ENCODE assay signal across 19 mouse cellular contexts in genomic region chr19:12541644-12542043, GRCm38 (mm10). TPM values are rescaled to one million over a fixed set of nuclear protein-coding genes. Genes with fewer than 3 reads are reported as not detected.
DNase-seq lines count a peak whose midpoint lies in the region; ATAC-seq and TF ChIP-seq lines count a peak whose summit lies in the region.
"Had no signal": no experiment of that assay in that cellular context is flagged by ENCODE, and none has a peak within 500 bp of the region (broad histone marks: within the 10 kb centered on the region; RNA-seq: fewer than 3 reads in every experiment).

No protein-coding gene starts in this region.

- peaks cover 3% of the 10 kb centered on the region for H3K9me3 ChIP-seq in CH12.LX (replicated peaks; ENCODE audit: low read length)
- H3K9me3 ChIP-seq in heart, embryonic 11.5 days (replicated peaks; ENCODE audit: control insufficient read depth, low read length) = no peaks in the 10 kb centered on the region

- no peak for ATAC-seq in heart, embryonic 11.5 days (replicated peaks; ENCODE audit: insufficient number of reproducible peaks, low FRiP score, low TSS enrichment)
- ATAC-seq: forebrain, embryonic 16.5 days; hindbrain, postnatal 0 days had no signal

- WGBS in heart, embryonic 11.5 days (ENCODE audit: insufficient replicate concordance) = 27% methylated on average over 2 of the region's 2 CpGs

- in situ Hi-C loops in CH12.LX (cut with MboI; ENCODE audit: low pct_ligation_motif_present, low pct_unique_long_range_greater_than_20kb, low sequenced_read_pairs) = no loop called here

- peaks cover 4 to 23% of the 10 kb centered on the region in 2 experiments; a peak in 3 of 4 replicates for H3K4me1 ChIP-seq in CH12.LX (ENCODE audit: control insufficient read depth in 1 of 2, insufficient read depth in 2 of 2)
- H3K4me1 ChIP-seq in heart, embryonic 11.5 days (ENCODE audit: control insufficient read depth, insufficient read depth, low read length) = no peaks in the 10 kb centered on the region

- peak overlapping the region; percentile 29 for H3K4me2 ChIP-seq in CH12.LX (ENCODE audit: insufficient read depth, low read depth, poor library complexity, severe bottlenecking)
- H3K4me2 ChIP-seq in heart, embryonic 11.5 days = no peak overlapping the region
- H3K4me2 ChIP-seq: lung, embryonic 14.5 days had no signal

- no peak for TF ChIP-seq CTCF in CH12.LX (conservative IDR thresholded peaks at IDR 0.05 in 1 of 2, IDR thresholded peaks at IDR 0.05 in 1 of 2; ENCODE audit: low read depth in 2 of 2, low read length in 2 of 2)

- dilution Hi-C loops in CH12.LX (cut with MboI; ENCODE audit: extremely low pct_ligation_motif_present, extremely low pct_unique_long_range_greater_than_20kb, low sequenced_read_pairs) = no loop called here

- no peaks in the 10 kb centered on the region for H3K27me3 ChIP-seq in CH12.LX (replicated peaks)
- no peaks in the 10 kb centered on the region for H3K27me3 ChIP-seq in heart, embryonic 11.5 days (ENCODE audit: control insufficient read depth, insufficient read depth, low read length)

- intact Hi-C loops in left cerebral cortex, postnatal 10 days (cut with DNase I) = no loop called here

- H3K36me3 ChIP-seq in CH12.LX (replicated peaks in 1 of 2; ENCODE audit: control insufficient read depth in 1 of 2, insufficient read depth in 1 of 2, low read length in 1 of 2) = no peaks in the 10 kb centered on the region
- H3K36me3 ChIP-seq in heart, embryonic 11.5 days (ENCODE audit: control insufficient read depth, insufficient read depth, low read length) = no peaks in the 10 kb centered on the region

- TF ChIP-seq EP300 in CH12.LX (IDR thresholded peaks at IDR 0.05; ENCODE audit: low read length) = no peak

- DNase-seq in lung, postnatal 36 days = peak; percentile 26
- no peak for DNase-seq in lung, adult 18-20 months
- peak; percentile 15 for DNase-seq in CH12.LX (ENCODE audit: extremely low read depth)
- DNase-seq in natural killer cell, adult 2 months (ENCODE audit: low spot score in 2 of 2) = peak; percentile 32 to 43
- DNase-seq in thymus, postnatal 14 days = peak; percentile 84
- DNase-seq in left cerebral cortex, postnatal 10 days (ENCODE audit: extremely low spot score in 1 of 2, low spot score in 2 of 2) = no peak
- no peak for DNase-seq in cerebellum, adult 9-11 months
- DNase-seq: adrenal gland, postnatal 36 days; cerebellum, postnatal 10 days; heart, adult 11 months; lung, embryonic 14.5 days; right cerebral cortex, adult 18-20 months had no signal

- no peak overlapping the region for H3K9ac ChIP-seq in CH12.LX (ENCODE audit: insufficient read depth, low read depth)
- H3K9ac ChIP-seq in heart, embryonic 11.5 days (ENCODE audit: low read depth, low read length) = no peak overlapping the region
- H3K9ac ChIP-seq: lung, embryonic 14.5 days had no signal

- no peak overlapping the region for H3K27ac ChIP-seq in CH12.LX (ENCODE audit: insufficient read depth, low read depth)
- H3K27ac ChIP-seq in heart, embryonic 11.5 days (ENCODE audit: low read depth, low read length) = no peak overlapping the region
- H3K27ac ChIP-seq: hindbrain, postnatal 0 days had no signal

- no peaks in the 10 kb centered on the region for H3K79me2 ChIP-seq in CH12.LX (replicated peaks; ENCODE audit: control insufficient read depth, extremely low read depth, insufficient read depth, poor library complexity, severe bottlenecking)

- TF ChIP-seq RAD21 in CH12.LX (IDR thresholded peaks at IDR 0.05; ENCODE audit: low read depth, low read length) = no peak

- H3K4me3 ChIP-seq in CH12.LX (replicated peaks in 1 of 3; ENCODE audit: low read depth in 2 of 3, low read length in 2 of 3, poor library complexity in 1 of 3) = no peak overlapping the region
- H3K4me3 ChIP-seq in heart, embryonic 11.5 days (ENCODE audit: low read depth, low read length) = no peak overlapping the region

- TF ChIP-seq POLR2A in CH12.LX (IDR thresholded peaks at IDR 0.05; ENCODE audit: low read depth, low read length) = no peak

TF ChIP-seq in CH12.LX, 34 proteins besides CTCF, POLR2A, EP300 and RAD21:
- no peak for TF ChIP-seq BHLHE40 (IDR thresholded peaks at IDR 0.05; ENCODE audit: low read depth, low read length)
- no peak for TF ChIP-seq GABPA (IDR thresholded peaks at IDR 0.05; ENCODE audit: insufficient replicate concordance, low read depth, low read length)
- no peak for TF ChIP-seq ELF1 (IDR thresholded peaks at IDR 0.05; ENCODE audit: low read depth, low read length)
- TF ChIP-seq MAFK (IDR thresholded peaks at IDR 0.05; ENCODE audit: insufficient replicate concordance, low read length) = no peak
- TF ChIP-seq MYC (IDR thresholded peaks at IDR 0.05; ENCODE audit: low read depth, low read length) = no peak
- no peak for TF ChIP-seq MAZ (IDR thresholded peaks at IDR 0.05; ENCODE audit: low read depth, low read length)
- TF ChIP-seq JUND (conservative IDR thresholded peaks at IDR 0.05; ENCODE audit: low read depth, low read length) = no peak
- no peak for TF ChIP-seq ETS1 (conservative IDR thresholded peaks at IDR 0.05; ENCODE audit: low read depth, low read length)
- no peak for TF ChIP-seq NELFE (IDR thresholded peaks at IDR 0.05; ENCODE audit: low read depth, low read length)
- no peak for TF ChIP-seq ZKSCAN1 (IDR thresholded peaks at IDR 0.05; ENCODE audit: borderline replicate concordance, low read depth, low read length)
- TF ChIP-seq IRF4 (IDR thresholded peaks at IDR 0.05; ENCODE audit: low read depth, low read length) = no peak
- TF ChIP-seq ZNF384 (IDR thresholded peaks at IDR 0.05; ENCODE audit: low read depth, low read length) = no peak
- no peak for TF ChIP-seq USF1 (IDR thresholded peaks at IDR 0.05; ENCODE audit: low read depth, low read length)
- TF ChIP-seq RCOR1 (conservative IDR thresholded peaks at IDR 0.05; ENCODE audit: low read depth, low read length) = no peak
- TF ChIP-seq POLR2AphosphoS2 (IDR thresholded peaks at IDR 0.05; ENCODE audit: low read depth, low read length) = no peak
- no peak for TF ChIP-seq KAT2A (IDR thresholded peaks at IDR 0.05; ENCODE audit: insufficient replicate concordance, low read length)
- no peak for TF ChIP-seq UBTF (IDR thresholded peaks at IDR 0.05; ENCODE audit: low read depth, low read length)
- TF ChIP-seq HCFC1 (IDR thresholded peaks at IDR 0.05; ENCODE audit: low read depth, low read length) = no peak
- no peak for TF ChIP-seq MXI1 (IDR thresholded peaks at IDR 0.05; ENCODE audit: low read depth, low read length)
- no peak for TF ChIP-seq USF2 (conservative IDR thresholded peaks at IDR 0.05; ENCODE audit: low read depth, low read length)

RNA-seq across cellular contexts. Expression of gene Fam111a, which starts 3.9 kb away (rescaled TPM):
- total RNA-seq in CH12.LX (2012; rRNA removed) (47.6 and 53.6 TPM in 2 replicates), CH12.LX (2014; rRNA removed) (92.6 and 110 TPM in 2 replicates)
- 102 and 103 TPM in 2 replicates for polyA plus RNA-seq in CH12.LX (2012; ENCODE audit: insufficient read length, low read depth)
- 1 to 10 TPM; 3.7 to 3.9 TPM for total RNA-seq in left cerebral cortex, postnatal 10 days (2021)
- 26.3 and 30.0 TPM in 2 replicates for polyA plus RNA-seq in heart, embryonic 11.5 days (2014; fragmentation: Nextera tagmentation; extraction: Ambion mirVana)

RNA-seq across cellular contexts. Expression of gene Dtx4, which starts 40.4 kb away (rescaled TPM):
- total RNA-seq in CH12.LX (2012; rRNA removed) = 19.2 and 21.2 TPM in 2 replicates
- 15.6 and 16.4 TPM in 2 replicates for total RNA-seq in CH12.LX (2014; rRNA removed)
- polyA plus RNA-seq in CH12.LX (2012; ENCODE audit: insufficient read length, low read depth) = 28.7 and 30.5 TPM in 2 replicates
- 10 to 100 TPM; 60.3 to 75.4 TPM for total RNA-seq in left cerebral cortex, postnatal 10 days (2021)
- polyA plus RNA-seq in heart, embryonic 11.5 days (2014; fragmentation: Nextera tagmentation; extraction: Ambion mirVana) = 1.3 and 1.8 TPM in 2 replicates

RNA-seq across cellular contexts. Expression of gene Gm4952, which starts 58.1 kb away (rescaled TPM):
- total RNA-seq in CH12.LX (2012; rRNA removed) = 0.13 and 0.17 TPM in 2 replicates
- total RNA-seq in CH12.LX (2014; rRNA removed) = 0.26 TPM in 1 of 2 replicates, not detected in the other
- not detected in 2 replicates for polyA plus RNA-seq in CH12.LX (2012; ENCODE audit: insufficient read length, low read depth)
- total RNA-seq in left cerebral cortex, postnatal 10 days (2021) = not detected
- 0.09 and 0.49 TPM in 2 replicates for polyA plus RNA-seq in heart, embryonic 11.5 days (2014; fragmentation: Nextera tagmentation; extraction: Ambion mirVana)
- total RNA-seq: gastrocnemius, adult 18-20 months; hindbrain, postnatal 0 days had no signal
- polyA plus RNA-seq: C2C12; forebrain, embryonic 16.5 days; heart, postnatal 0 days; lung, embryonic 14.5 days; stomach, embryonic 14.5 days had no signal

Comparison
In these comparisons a context has a peak if more than half of its experiments do, and no peak if none do; other contexts are left out.
1. DNase-seq: peak in lung, postnatal 36 days (single experiment), CH12.LX (single experiment), natural killer cell, adult 2 months (2 of 2) and thymus, postnatal 14 days (single experiment); none in lung, adult 18-20 months (0 of 2), left cerebral cortex, postnatal 10 days (0 of 2) and cerebellum, adult 9-11 months (single experiment).
2. RNA of gene Fam111a, which starts 3.9 kb away (total RNA-seq): 47.6 to 110 TPM in CH12.LX; 3.7 to 3.9 TPM in left cerebral cortex, postnatal 10 days; every median in the first group is over 4 times any median in the second.